Mouse (Mus musculus) lung, postnatal 0 days (tissue): ENCODE results near the gene Ccnk.

Experiments
- CTCF ChIP-seq: IDR thresholded peaks from 2 replicates; pipeline ENCODE4 v1.5.1; 2016; ENCODE audit warnings: antibody characterized with exemption, mild to moderate bottlenecking
- EP300 ChIP-seq: IDR thresholded peaks from 2 replicates; pipeline ENCODE4 v1.6.1; 2016; ENCODE audit warnings: antibody characterized with exemption, mild to moderate bottlenecking, control low read depth

GRCm38 (mm10) chr12:108225781-108226180 is 46.4 kb downstream of the Ccnk start:
- TF ChIP-seq CTCF (no peak), EP300 (no peak)
